Mouse (Mus musculus): ENCODE results near the gene D1Ertd622e.

DNA sequence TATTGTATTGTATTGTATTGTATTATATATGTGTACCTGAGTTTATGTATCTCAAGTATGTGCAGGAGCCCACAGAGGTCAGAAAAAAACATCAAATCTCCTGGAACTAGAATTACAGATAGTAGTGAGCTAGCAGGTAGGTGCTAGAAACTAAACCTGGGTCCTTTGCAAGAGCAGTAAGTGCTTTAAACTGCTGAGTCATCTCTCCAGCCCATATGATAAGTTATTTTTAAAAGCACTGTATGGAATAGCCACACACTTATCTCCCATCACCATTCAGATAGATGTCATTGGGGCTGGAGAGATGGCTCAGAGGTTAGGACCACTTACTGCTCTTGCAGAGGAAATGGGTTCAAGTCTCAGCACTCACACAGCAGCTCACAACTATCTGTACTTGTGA is 76.8 kb downstream of the D1Ertd622e start:
- TF ChIP-seq CTCF (IDR thresholded peaks at IDR 0.05; ENCODE audit: low read depth, low read length) (no peak), POLR2A (IDR thresholded peaks at IDR 0.05; ENCODE audit: extremely low read depth, insufficient read depth, low read length) (no peak)
